Mouse (Mus musculus) CH12.LX (cell line): ENCODE results near the gene Aldh4a1. TPM values are rescaled to one million over a fixed set of nuclear protein-coding genes. Genes with fewer than 3 reads are reported as not detected.

Experiments
- DNase-seq: peaks from one replicate; pipeline ENCODE4 v3.0.0-alpha.2; 2013; ENCODE audit errors: extremely low read depth
- H3K27ac ChIP-seq: 2 replicates; pipeline ENCODE4 v1.5.1; 2012; ENCODE audit warnings: low read depth, mild to moderate bottlenecking, control low read depth, moderate library complexity; ENCODE audit not compliant: insufficient read depth
- H3K27me3 ChIP-seq: replicated peaks from 2 replicates; pipeline ENCODE3; 2012; ENCODE audit warnings: inconsistent platforms
- H3K36me3 ChIP-seq, 2 experiments: replicated peaks in 1 of 2; 2 replicates each; pipeline versions ENCODE3 to v1.6.1; 2012; ENCODE audit warnings: inconsistent platforms in 1 of 2, low read length in 1 of 2, mild to moderate bottlenecking in 1 of 2, mixed read lengths in 1 of 2, moderate library complexity in 1 of 2; ENCODE audit not compliant: control insufficient read depth in 1 of 2, insufficient read depth in 1 of 2
- H3K4me1 ChIP-seq, 2 experiments: 2 replicates each; pipeline ENCODE4 v1.6.1; 2012; ENCODE audit warnings: inconsistent platforms in 1 of 2, moderate library complexity in 1 of 2; ENCODE audit not compliant: insufficient read depth in 2 of 2, control insufficient read depth in 1 of 2
- H3K4me2 ChIP-seq: 2 replicates; pipeline ENCODE4 v1.6.1; 2012; ENCODE audit warnings: low read depth, mild to moderate bottlenecking, control low read depth; ENCODE audit not compliant: poor library complexity, insufficient read depth, severe bottlenecking
- H3K4me3 ChIP-seq, 3 experiments: fragments of 150-350 bp in 1 of 3; sonication (generic) in 1 of 3; replicated peaks in 1 of 3; 2 replicates each; pipeline versions ENCODE3 to v1.5.1; 2011 to 2012; ENCODE audit warnings: low read depth in 2 of 3, low read length in 2 of 3, mild to moderate bottlenecking in 2 of 3, moderate library complexity in 2 of 3, control low read depth in 1 of 3, improper control_type of control experiment in 1 of 3, inconsistent platforms in 1 of 3, mixed read lengths in 1 of 3; ENCODE audit not compliant: poor library complexity in 1 of 3
- H3K79me2 ChIP-seq: replicated peaks from 2 replicates; pipeline ENCODE4 v1.6.1; 2012; ENCODE audit warnings: mild to moderate bottlenecking, moderate library complexity; ENCODE audit not compliant: control insufficient read depth, poor library complexity, insufficient read depth, severe bottlenecking; ENCODE audit errors: extremely low read depth
- H3K9ac ChIP-seq: 2 replicates; pipeline ENCODE4 v1.6.1; 2012; ENCODE audit warnings: low read depth, mild to moderate bottlenecking, control low read depth, moderate library complexity; ENCODE audit not compliant: insufficient read depth
- H3K9me3 ChIP-seq: replicated peaks from 2 replicates; pipeline ENCODE3; 2012; ENCODE audit warnings: low read length, inconsistent platforms, mixed read lengths
- BHLHE40 ChIP-seq: IDR thresholded peaks from 2 replicates; pipeline ENCODE4 v1.6.1; 2011; ENCODE audit warnings: mild to moderate bottlenecking, low read depth, low read length, improper control_type of control experiment
- CHD1 ChIP-seq: IDR thresholded peaks from 2 replicates; pipeline ENCODE4 v1.6.1; 2012; ENCODE audit warnings: low read depth, low read length, improper control_type of control experiment, inconsistent platforms
- CHD2 ChIP-seq: IDR thresholded peaks from 2 replicates; pipeline ENCODE4 v1.6.1; 2011; ENCODE audit warnings: low read length, improper control_type of control experiment
- CTCF ChIP-seq, 2 experiments: IDR thresholded peaks in 1 of 2; conservative IDR thresholded peaks in 1 of 2; 2 replicates each; pipeline ENCODE4 v1.5.1; 2011 to 2012; ENCODE audit warnings: low read depth in 2 of 2, low read length in 2 of 2, improper control_type of control experiment in 1 of 2, inconsistent platforms in 1 of 2, mild to moderate bottlenecking in 1 of 2, moderate library complexity in 1 of 2
- E2F4 ChIP-seq: IDR thresholded peaks from 2 replicates; pipeline ENCODE4 v1.6.1; 2011; ENCODE audit warnings: low read depth, low read length, improper control_type of control experiment; ENCODE audit not compliant: insufficient replicate concordance
- ELF1 ChIP-seq: IDR thresholded peaks from 2 replicates; pipeline ENCODE4 v1.6.1; 2014; ENCODE audit warnings: low read depth, mild to moderate bottlenecking, inconsistent platforms, low read length, improper control_type of control experiment
- EP300 ChIP-seq: IDR thresholded peaks from 2 replicates; pipeline ENCODE4 v1.6.1; 2011; ENCODE audit warnings: low read length, improper control_type of control experiment
- GABPA ChIP-seq: IDR thresholded peaks from 2 replicates; pipeline ENCODE4 v1.6.1; 2012; ENCODE audit warnings: low read depth, low read length, improper control_type of control experiment, inconsistent platforms; ENCODE audit not compliant: insufficient replicate concordance
- HCFC1 ChIP-seq: IDR thresholded peaks from 2 replicates; pipeline ENCODE4 v1.6.1; 2012; ENCODE audit warnings: low read depth, mild to moderate bottlenecking, inconsistent platforms, low read length, improper control_type of control experiment
- JUN ChIP-seq: IDR thresholded peaks from 2 replicates; pipeline ENCODE4 v1.6.1; 2011; ENCODE audit warnings: low read depth, mild to moderate bottlenecking, low read length, improper control_type of control experiment, moderate library complexity; ENCODE audit not compliant: insufficient read depth
- JUND ChIP-seq: conservative IDR thresholded peaks from 2 replicates; pipeline ENCODE4 v1.6.1; 2011; ENCODE audit warnings: low read depth, low read length, improper control_type of control experiment
- MAZ ChIP-seq: IDR thresholded peaks from 2 replicates; pipeline ENCODE4 v1.6.1; 2012; ENCODE audit warnings: low read depth, mild to moderate bottlenecking, inconsistent platforms, low read length, improper control_type of control experiment, moderate library complexity
- MEF2A ChIP-seq: IDR thresholded peaks from 2 replicates; pipeline ENCODE4 v1.6.1; 2014; ENCODE audit warnings: low read depth, mild to moderate bottlenecking, inconsistent platforms, low read length, improper control_type of control experiment, borderline replicate concordance
- MXI1 ChIP-seq: IDR thresholded peaks from 2 replicates; pipeline ENCODE4 v1.6.1; 2011; ENCODE audit warnings: mild to moderate bottlenecking, low read depth, low read length, improper control_type of control experiment
- MYC ChIP-seq: IDR thresholded peaks from 2 replicates; pipeline ENCODE4 v1.6.1; 2011; ENCODE audit warnings: low read depth, mild to moderate bottlenecking, improper control_type of control experiment, low read length
- NELFE ChIP-seq: IDR thresholded peaks from 2 replicates; pipeline ENCODE4 v1.6.1; 2011; ENCODE audit warnings: low read depth, low read length, improper control_type of control experiment
- POLR2A ChIP-seq: IDR thresholded peaks from 2 replicates; pipeline ENCODE4 v1.6.1; 2011; ENCODE audit warnings: low read depth, mild to moderate bottlenecking, improper control_type of control experiment, low read length
- POLR2AphosphoS2 ChIP-seq: IDR thresholded peaks from 2 replicates; pipeline ENCODE4 v1.6.1; 2011; ENCODE audit warnings: low read depth, low read length, improper control_type of control experiment
- RAD21 ChIP-seq: IDR thresholded peaks from 2 replicates; pipeline ENCODE4 v1.6.1; 2011; ENCODE audit warnings: low read depth, mild to moderate bottlenecking, low read length, improper control_type of control experiment, moderate library complexity
- RCOR1 ChIP-seq: conservative IDR thresholded peaks from 2 replicates; pipeline ENCODE4 v1.6.1; 2012; ENCODE audit warnings: low read depth, mild to moderate bottlenecking, inconsistent platforms, low read length, improper control_type of control experiment
- SIN3A ChIP-seq: IDR thresholded peaks from 2 replicates; pipeline ENCODE4 v1.6.1; 2012; ENCODE audit warnings: low read length, improper control_type of control experiment, inconsistent platforms
- SMC3 ChIP-seq: IDR thresholded peaks from 2 replicates; pipeline ENCODE4 v1.6.1; 2011; ENCODE audit warnings: low read depth, low read length, improper control_type of control experiment
- TBP ChIP-seq: conservative IDR thresholded peaks from 2 replicates; pipeline ENCODE4 v1.6.1; 2011; ENCODE audit warnings: low read depth, low read length, improper control_type of control experiment
- ZMIZ1 ChIP-seq: IDR thresholded peaks from 2 replicates; pipeline ENCODE4 v1.6.1; 2012; ENCODE audit warnings: low read depth, mild to moderate bottlenecking, inconsistent platforms, low read length, improper control_type of control experiment
- dilution Hi-C: fragments of 300-500 bp; cut with MboI; formaldehyde crosslinking; loops from 2 replicates; pipeline ENCODE4 v1.14.3; 2020; ENCODE audit warnings: low sequenced_read_pairs; ENCODE audit not compliant: extremely low pct_unique_long_range_greater_than_20kb, extremely low pct_ligation_motif_present
- in situ Hi-C: fragments of 300-500 bp; cut with MboI; formaldehyde crosslinking; loops from 3 replicates; pipeline ENCODE4 v1.14.3; 2019; ENCODE audit warnings: low sequenced_read_pairs, low pct_ligation_motif_present, low pct_unique_long_range_greater_than_20kb, mixed read lengths
- polyA plus RNA-seq: library from polyadenylated mRNA; unstranded; fragments of >175 nt; gene quantifications from 2 replicates; pipeline ENCODE4 v1.2.1, GENCODE M21; 2012; ENCODE audit warnings: low read depth; ENCODE audit not compliant: insufficient read length
- total RNA-seq, 2 experiments: library from RNA; depleted of rRNA; stranded (reverse); fragments of 300-350 nt in 1 of 2; fragments of >200 nt in 1 of 2; gene quantifications; 2 replicates each; pipeline ENCODE4 v1.2.3; 2012 to 2014

Aldh4a1 gene
- total and polyA plus RNA-seq, 3 experiments, result 6.5 to 18.0 (median 6.5) TPM

DNA sequence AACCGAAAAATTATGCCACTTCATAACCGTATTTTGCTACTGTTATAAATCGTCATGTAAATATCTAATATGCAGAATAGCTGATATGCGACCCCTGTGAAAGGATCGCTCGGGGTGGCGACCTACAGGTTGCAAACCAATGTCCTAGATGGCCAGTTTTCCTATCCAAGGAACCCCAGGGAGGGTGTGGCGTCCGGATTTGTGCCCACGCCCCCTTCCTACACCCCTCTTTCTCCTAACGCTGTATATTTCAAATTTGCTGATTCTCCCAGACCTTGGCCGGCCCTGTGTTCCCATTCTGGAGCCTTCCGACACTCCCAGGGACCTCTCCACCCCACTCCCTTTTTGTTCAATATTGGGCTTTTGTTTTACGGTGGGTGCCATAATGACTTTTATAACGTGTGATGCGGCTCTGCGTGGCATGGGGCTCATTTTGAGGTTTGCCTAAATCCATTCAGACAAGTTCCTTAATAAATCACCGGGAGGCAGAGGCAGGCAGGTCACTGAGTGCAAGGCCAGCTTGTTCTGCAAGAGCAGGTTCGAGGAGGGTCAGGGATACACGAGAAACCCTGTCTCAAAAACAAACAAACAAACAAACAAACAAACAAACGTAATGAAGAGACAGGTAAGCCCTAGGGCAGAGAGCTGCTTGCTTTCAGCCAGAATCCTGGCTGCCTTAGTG, 909 bp downstream of the Aldh4a1 start:
- Histone ChIP-seq H3K79me2 (no peaks in the 10 kb centered on the region), H3K36me3 (peaks cover 0 to 4% of the 10 kb centered on the region in 2 experiments), H3K27ac (no peak overlapping the region), H3K4me2 (peak overlapping the region; percentile 87), H3K4me3 (peak overlapping the region; percentile 68 to 80 (median 71)), H3K4me1 (peaks cover 9 to 11% of the 10 kb centered on the region in 2 experiments), H3K27me3 (peaks cover 13% of the 10 kb centered on the region), H3K9ac (peak overlapping the region; percentile 64), H3K9me3 (no peaks in the 10 kb centered on the region)
- TF ChIP-seq MYC (no peak), SIN3A (no peak), POLR2A (no peak), NELFE (no peak), MAZ (no peak), BHLHE40 (no peak), EP300 (no peak), JUND (no peak), SMC3 (no peak), POLR2AphosphoS2 (no peak), RAD21 (no peak), CHD1 (no peak), E2F4 (no peak)
- DNase-seq, result no peak
- in situ Hi-C loops, result loop anchor here (5.0 kb wide), 1 partner anchor 151 kb away; no protein-coding TSS in a partner anchor
- dilution Hi-C loops, result no loop called here

DNA sequence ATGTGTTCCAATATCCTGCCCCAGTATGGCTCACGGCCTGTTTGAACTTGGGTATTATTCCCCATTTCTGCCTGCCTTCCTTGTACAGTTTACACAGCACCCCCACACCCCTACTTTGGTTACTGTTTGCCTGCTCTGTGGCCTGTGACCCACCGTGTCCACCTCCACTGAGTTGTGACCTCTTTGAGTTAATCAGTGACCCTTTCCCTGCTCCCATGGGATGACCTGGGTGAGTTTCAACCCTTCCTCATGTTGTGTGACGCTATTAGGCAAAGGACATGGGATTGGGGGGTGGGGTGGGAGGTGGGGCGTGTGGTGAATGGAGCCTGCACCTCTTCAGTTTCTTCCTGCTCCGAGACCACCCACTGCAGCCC, 1.4 kb downstream of the Aldh4a1 start:
- dilution Hi-C loops, result no loop called here
- Histone ChIP-seq H3K4me1 (peaks cover 9 to 11% of the 10 kb centered on the region in 2 experiments), H3K4me2 (peak overlapping the region; percentile 87; the same call in 1 of the 2 replicates), H3K27me3 (peaks cover 13% of the 10 kb centered on the region), H3K4me3 (no peak overlapping the region), H3K36me3 (peaks cover 0 to 4% of the 10 kb centered on the region in 2 experiments), H3K79me2 (no peaks in the 10 kb centered on the region), H3K9ac (no peak overlapping the region), H3K9me3 (no peaks in the 10 kb centered on the region), H3K27ac (no peak overlapping the region)
- no peak for DNase-seq
- in situ Hi-C loops, result loop anchor here (5.0 kb wide), 1 partner anchor 152 kb away; no protein-coding TSS in a partner anchor
- TF ChIP-seq RCOR1 (no peak), JUN (no peak), E2F4 (no peak), MXI1 (no peak), TBP (no peak), CHD2 (no peak), GABPA (no peak), HCFC1 (no peak), ELF1 (no peak), CTCF (conservative IDR thresholded peaks at IDR 0.05 in 1 of 2, IDR thresholded peaks at IDR 0.05 in 1 of 2; ENCODE audit: low read depth in 2 of 2, low read length in 2 of 2) (no peak), ZMIZ1 (no peak), MYC (no peak), CHD1 (no peak), MEF2A (no peak), POLR2A (no peak), SIN3A (no peak), EP300 (no peak)
